Mouse (Mus musculus): ENCODE results near the gene Gxylt1. TPM values are rescaled to one million over a fixed set of nuclear protein-coding genes. Genes with fewer than 3 reads are reported as not detected.
"Not testable (repeated sequence)": the region's sequence is repeated elsewhere in the genome, so short reads cannot be mapped to it uniquely, and the experiment has no call there.

Gene Gxylt1
- polyA plus RNA-seq, 1 experiment from 2014 or later: 7.3 TPM

- no peak for ATAC-seq
- Histone ChIP-seq H3K9me3 (ENCODE audit: control insufficient read depth, low read length) (no peaks in the 10 kb centered on the region), H3K36me3 (ENCODE audit: control insufficient read depth, insufficient read depth, low read length) (0 out of 2 replicates have a peak, but pooled peaks cover 10% of the 10 kb centered on the region), H3K4me3 (ENCODE audit: low read length) (no peak overlapping the region), H3K4me1 (ENCODE audit: control insufficient read depth, insufficient read depth, low read length) (no peaks in the 10 kb centered on the region), H3K27ac (ENCODE audit: low read length) (no peak overlapping the region), H3K9ac (ENCODE audit: low read depth, low read length) (no peak overlapping the region), H3K4me2 (ENCODE audit: low read depth, low read length) (no peak overlapping the region), H3K27me3 (replicated peaks; ENCODE audit: control insufficient read depth, insufficient read depth, low read length) (no peaks in the 10 kb centered on the region)
- 87% methylated on average over 6 of the region's 6 CpGs for WGBS
These were observed 22.6 kb downstream of the Gxylt1 start for GRCm38 (mm10) chr15:93252396-93252795.

- Histone ChIP-seq H3K27ac (ENCODE audit: low read length) (no peak overlapping the region), H3K27me3 (replicated peaks; ENCODE audit: control insufficient read depth, insufficient read depth, low read length) (no peaks in the 10 kb centered on the region), H3K36me3 (ENCODE audit: control insufficient read depth, insufficient read depth, low read length) (0 out of 2 replicates have a peak, but pooled peaks cover 4% of the 10 kb centered on the region), H3K4me2 (ENCODE audit: low read depth, low read length) (no peak overlapping the region), H3K9me3 (ENCODE audit: control insufficient read depth, low read length) (no peaks in the 10 kb centered on the region), H3K9ac (ENCODE audit: low read depth, low read length) (no peak overlapping the region), H3K4me1 (ENCODE audit: control insufficient read depth, insufficient read depth, low read length) (no peaks in the 10 kb centered on the region), H3K4me3 (ENCODE audit: low read length) (no peak overlapping the region)
- 55% methylated on average over 13 of the region's 13 CpGs for WGBS
- no peak for ATAC-seq
These were observed 23.3 kb downstream of the Gxylt1 start for GRCm38 (mm10) chr15:93251553-93252250.

- Histone ChIP-seq H3K4me1 (ENCODE audit: control insufficient read depth, insufficient read depth, low read length) (0 out of 2 replicates have a peak, but pooled peaks cover 2% of the 10 kb centered on the region), H3K9me3 (ENCODE audit: control insufficient read depth, low read length) (0 out of 2 replicates have a peak, but pooled peaks cover 3% of the 10 kb centered on the region), H3K36me3 (ENCODE audit: control insufficient read depth, insufficient read depth, low read length) (peaks cover 14% of the 10 kb centered on the region), H3K27ac (ENCODE audit: low read length) (no peak overlapping the region), H3K9ac (ENCODE audit: low read depth, low read length) (no peak overlapping the region), H3K4me2 (ENCODE audit: low read depth, low read length) (no peak overlapping the region), H3K4me3 (ENCODE audit: low read length) (no peak overlapping the region), H3K27me3 (replicated peaks; ENCODE audit: control insufficient read depth, insufficient read depth, low read length) (no peaks in the 10 kb centered on the region)
- 68% methylated on average over 10 of the region's 10 CpGs for WGBS
- no peak for ATAC-seq
These were observed 31.8 kb downstream of the Gxylt1 start for GRCm38 (mm10) chr15:93243202-93243601.

GRCm38 (mm10) chr15:93236456-93236855, 38.5 kb downstream of the Gxylt1 start:
- 83% methylated on average over 10 of the region's 10 CpGs for WGBS
- not testable (repeated sequence) for H3K9ac ChIP-seq (ENCODE audit: low read depth, low read length); ATAC-seq; H3K9me3 ChIP-seq (ENCODE audit: control insufficient read depth, low read length); H3K4me1 ChIP-seq (ENCODE audit: control insufficient read depth, insufficient read depth, low read length); H3K4me2 ChIP-seq (ENCODE audit: low read depth, low read length); H3K27me3 ChIP-seq (replicated peaks; ENCODE audit: control insufficient read depth, insufficient read depth, low read length); H3K27ac ChIP-seq (ENCODE audit: low read length); H3K4me3 ChIP-seq (ENCODE audit: low read length)
- H3K36me3 ChIP-seq (ENCODE audit: control insufficient read depth, insufficient read depth, low read length): peaks cover 12% of the 10 kb centered on the region; the same call in 1 of the 2 replicates

GRCm38 (mm10) chr15:93229028-93229427, 46.0 kb downstream of the Gxylt1 start:
- H3K4me1 ChIP-seq (ENCODE audit: control insufficient read depth, insufficient read depth, low read length): no peaks in the 10 kb centered on the region
- H3K27ac ChIP-seq (ENCODE audit: low read length): no peak overlapping the region
- H3K27me3 ChIP-seq (replicated peaks; ENCODE audit: control insufficient read depth, insufficient read depth, low read length): no peaks in the 10 kb centered on the region
- H3K4me3 ChIP-seq (ENCODE audit: low read length): no peak overlapping the region
- WGBS: 81% methylated on average over 11 of the region's 11 CpGs
- H3K9me3 ChIP-seq (ENCODE audit: control insufficient read depth, low read length): no peaks in the 10 kb centered on the region
- H3K9ac ChIP-seq (ENCODE audit: low read depth, low read length): no peak overlapping the region
- no peaks in the 10 kb centered on the region for H3K36me3 ChIP-seq (ENCODE audit: control insufficient read depth, insufficient read depth, low read length)
- ATAC-seq: no peak
- H3K4me2 ChIP-seq (ENCODE audit: low read depth, low read length): no peak overlapping the region

- no peak for ATAC-seq
- H3K4me1 ChIP-seq (ENCODE audit: control insufficient read depth, insufficient read depth, low read length): no peaks in the 10 kb centered on the region
These were observed 46.6 kb downstream of the Gxylt1 start for GRCm38 (mm10) chr15:93228375-93228774.

GRCm38 (mm10) chr15:93227764-93228079, 47.3 kb downstream of the Gxylt1 start:
- no peaks in the 10 kb centered on the region for H3K27me3 ChIP-seq (replicated peaks; ENCODE audit: control insufficient read depth, insufficient read depth, low read length)
- no peaks in the 10 kb centered on the region for H3K4me1 ChIP-seq (ENCODE audit: control insufficient read depth, insufficient read depth, low read length)
- 0 out of 2 replicates have a peak, but pooled peaks have one; percentile 52 for ATAC-seq
- H3K9ac ChIP-seq (ENCODE audit: low read depth, low read length): no peak overlapping the region
- no peak overlapping the region for H3K4me3 ChIP-seq (ENCODE audit: low read length)
- no peaks in the 10 kb centered on the region for H3K9me3 ChIP-seq (ENCODE audit: control insufficient read depth, low read length)
- WGBS: 28% methylated on average over 6 of the region's 6 CpGs
- no peaks in the 10 kb centered on the region for H3K36me3 ChIP-seq (ENCODE audit: control insufficient read depth, insufficient read depth, low read length)
- no peak overlapping the region for H3K4me2 ChIP-seq (ENCODE audit: low read depth, low read length)
- H3K27ac ChIP-seq (ENCODE audit: low read length): no peak overlapping the region

More at GRCm38 (mm10) chr15:93228375-93228774, 46.6 kb downstream of the Gxylt1 start:
- 79% methylated on average over 10 of the region's 10 CpGs for WGBS
- no peaks in the 10 kb centered on the region for H3K27me3 ChIP-seq (replicated peaks; ENCODE audit: control insufficient read depth, insufficient read depth, low read length)
- no peaks in the 10 kb centered on the region for H3K36me3 ChIP-seq (ENCODE audit: control insufficient read depth, insufficient read depth, low read length)
- no peak overlapping the region for H3K4me2 ChIP-seq (ENCODE audit: low read depth, low read length)
- no peaks in the 10 kb centered on the region for H3K9me3 ChIP-seq (ENCODE audit: control insufficient read depth, low read length)
- no peak overlapping the region for H3K9ac ChIP-seq (ENCODE audit: low read depth, low read length)
- no peak overlapping the region for H3K27ac ChIP-seq (ENCODE audit: low read length)
- no peak overlapping the region for H3K4me3 ChIP-seq (ENCODE audit: low read length)

GRCm38 (mm10) chr15:93226930-93227763, 47.8 kb downstream of the Gxylt1 start:
- Histone ChIP-seq H3K9me3 (ENCODE audit: control insufficient read depth, low read length) (no peaks in the 10 kb centered on the region), H3K9ac (ENCODE audit: low read depth, low read length) (no peak overlapping the region), H3K4me1 (ENCODE audit: control insufficient read depth, insufficient read depth, low read length) (no peaks in the 10 kb centered on the region), H3K27ac (ENCODE audit: low read length) (no peak overlapping the region), H3K4me3 (ENCODE audit: low read length) (no peak overlapping the region), H3K4me2 (ENCODE audit: low read depth, low read length) (no peak overlapping the region), H3K36me3 (ENCODE audit: control insufficient read depth, insufficient read depth, low read length) (no peaks in the 10 kb centered on the region), H3K27me3 (replicated peaks; ENCODE audit: control insufficient read depth, insufficient read depth, low read length) (no peaks in the 10 kb centered on the region)
- WGBS: 86% methylated on average over 10 of the region's 10 CpGs
- ATAC-seq: no peak

GRCm38 (mm10) chr15:93222475-93222874, 52.5 kb downstream of the Gxylt1 start:
- 53% methylated on average over 7 of the region's 7 CpGs for WGBS
- H3K27ac ChIP-seq (ENCODE audit: low read length): no peak overlapping the region

More at GRCm38 (mm10) chr15:93222475-93222874, 52.5 kb downstream of the Gxylt1 start:
- H3K9me3 ChIP-seq (ENCODE audit: control insufficient read depth, low read length): no peaks in the 10 kb centered on the region
- H3K9ac ChIP-seq (ENCODE audit: low read depth, low read length): no peak overlapping the region
- ATAC-seq: no peak
- no peak overlapping the region for H3K4me3 ChIP-seq (ENCODE audit: low read length)
- no peak overlapping the region for H3K4me2 ChIP-seq (ENCODE audit: low read depth, low read length)
- H3K4me1 ChIP-seq (ENCODE audit: control insufficient read depth, insufficient read depth, low read length): no peaks in the 10 kb centered on the region
- H3K27me3 ChIP-seq (replicated peaks; ENCODE audit: control insufficient read depth, insufficient read depth, low read length): no peaks in the 10 kb centered on the region
- H3K36me3 ChIP-seq (ENCODE audit: control insufficient read depth, insufficient read depth, low read length): no peaks in the 10 kb centered on the region
